Mouse (Mus musculus) heart, adult 2 months (tissue): ENCODE results near the gene Pdcd5.

Experiments used
- CTCF ChIP-seq: fragments of 200-600 bp; IDR thresholded peaks from 2 replicates; pipeline ENCODE4 v1.8.1; 2022; ENCODE audit warnings: antibody characterized with exemption, mild to moderate bottlenecking, moderate library complexity
- EP300 ChIP-seq: fragments of 200-500 bp; IDR thresholded peaks from 2 replicates; pipeline ENCODE4 v1.6.1; 2011; ENCODE audit warnings: low read depth, low read length, control low read depth; ENCODE audit not compliant: insufficient read depth
- POLR2A ChIP-seq: fragments of 200-500 bp; IDR thresholded peaks from 2 replicates; pipeline ENCODE4 v1.6.1; 2011; ENCODE audit warnings: mild to moderate bottlenecking, low read depth, low read length, control low read depth; ENCODE audit not compliant: insufficient read depth

- TF ChIP-seq CTCF (peak; percentile 84), POLR2A (no peak), EP300 (no peak)
Observed at GRCm38 (mm10) chr7:35659173-35659572, 11.9 kb upstream of the Pdcd5 start.
